Mouse (Mus musculus): Measurements from ENCODE around the gene Krtap9-3.

Krtap9-3 gene

GRCm38 (mm10) chr11:99562580-99562979, 35.3 kb downstream of the Krtap9-3 start:
- no peak for DNase-seq

- no peak for DNase-seq
Observed at GRCm38 (mm10) chr11:99559366-99559765, 38.5 kb downstream of the Krtap9-3 start, which contains the start of gene Gm11939. Gm11939 (minus strand) TSS chr11:99559466.

GRCm38 (mm10) chr11:99557976-99558745, 39.7 kb downstream of the Krtap9-3 start:
- DNase-seq = no peak

- DNase-seq = no peak
Observed at GRCm38 (mm10) chr11:99556753-99557152, 41.2 kb downstream of the Krtap9-3 start, which contains the start of gene Krtap3-2. Krtap3-2 (minus strand) TSS chr11:99556853.

- no peak for DNase-seq
Observed at GRCm38 (mm10) chr11:99556195-99556594, 41.7 kb downstream of the Krtap9-3 start.

- DNase-seq = no peak
Observed at GRCm38 (mm10) chr11:99550765-99551164, 47.1 kb downstream of the Krtap9-3 start, which contains the start of gene Krtap3-3. Krtap3-3 (minus strand) TSS chr11:99550865.

- DNase-seq = no peak
Observed at GRCm38 (mm10) chr11:99547892-99548291, 50.0 kb downstream of the Krtap9-3 start.

All from cerebellum, postnatal 10 days (tissue).